Mouse (Mus musculus): ENCODE measurements around the gene L3mbtl2. TPM values are rescaled to one million over a fixed set of nuclear protein-coding genes. Genes with fewer than 3 reads are reported as not detected.

Gene L3mbtl2
- polyA plus RNA-seq, 1 experiment: 20.0 TPM

DNA sequence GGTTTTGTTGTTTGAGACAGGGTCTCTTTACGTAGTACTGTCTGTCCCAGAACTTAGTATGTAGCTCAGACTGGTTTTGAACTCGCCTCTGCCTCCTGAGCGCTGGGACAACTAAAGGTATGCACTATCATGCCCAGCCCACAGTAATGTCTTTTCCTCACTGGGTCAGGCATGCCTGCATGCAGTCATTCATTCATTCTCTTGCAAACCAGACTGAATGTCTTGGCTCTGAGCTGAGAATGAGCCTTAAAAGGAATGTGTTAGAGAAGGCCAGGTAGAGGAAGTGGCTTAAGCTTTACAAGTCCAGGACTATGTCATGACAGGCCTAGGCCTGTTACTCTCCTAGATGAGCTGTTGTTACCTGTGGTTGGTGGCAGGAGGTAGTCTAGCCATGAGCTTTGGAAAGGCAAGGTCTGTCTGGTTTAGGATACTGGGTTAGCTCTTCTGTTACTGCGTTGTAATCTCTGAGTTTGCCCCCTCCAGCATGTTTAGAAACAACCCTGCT, 16.7 kb downstream of the L3mbtl2 start:
- H3K36me3 ChIP-seq (ENCODE audit: control insufficient read depth, insufficient read depth): peaks cover 47% of the 10 kb centered on the region
- H3K79me2 ChIP-seq (ENCODE audit: control insufficient read depth, insufficient read depth): no peaks in the 10 kb centered on the region
- no peak overlapping the region for H3K4me2 ChIP-seq (ENCODE audit: low read depth)
- H3K4me3 ChIP-seq: no peak overlapping the region
- H3ac ChIP-seq (ENCODE audit: control insufficient read depth, insufficient read length): no peak overlapping the region
- no peak for TF ChIP-seq TCF12 (IDR thresholded peaks at IDR 0.05; ENCODE audit: insufficient read depth, poor library complexity, severe bottlenecking)
- TF ChIP-seq MAX (IDR thresholded peaks at IDR 0.05; ENCODE audit: low read depth): no peak
- no peak for TF ChIP-seq POLR2AphosphoS2 (IDR thresholded peaks at IDR 0.05; ENCODE audit: insufficient read length, low read depth)
- no peak for TF ChIP-seq TCF3 (IDR thresholded peaks at IDR 0.05; ENCODE audit: insufficient read length, low read depth)
- no peak for TF ChIP-seq REST (IDR thresholded peaks at IDR 0.05; ENCODE audit: insufficient read depth, insufficient read length)
- TF ChIP-seq SRF (IDR thresholded peaks at IDR 0.05; ENCODE audit: control insufficient read depth, insufficient read length, low read depth): no peak
- no peak for TF ChIP-seq MYOG (IDR thresholded peaks at IDR 0.05; ENCODE audit: control insufficient read depth in 1 of 3, insufficient read depth in 1 of 3, insufficient read length in 2 of 3, low read depth in 2 of 3)
- TF ChIP-seq USF1 (IDR thresholded peaks at IDR 0.05; ENCODE audit: low read depth): no peak
- TF ChIP-seq E2F4 (IDR thresholded peaks at IDR 0.05; ENCODE audit: insufficient read depth): no peak
- TF ChIP-seq POLR2A (IDR thresholded peaks at IDR 0.05; ENCODE audit: insufficient read length, low read depth): no peak
- H3K27me3 ChIP-seq (ENCODE audit: control insufficient read depth, insufficient read depth, insufficient read length): no peaks in the 10 kb centered on the region

DNA sequence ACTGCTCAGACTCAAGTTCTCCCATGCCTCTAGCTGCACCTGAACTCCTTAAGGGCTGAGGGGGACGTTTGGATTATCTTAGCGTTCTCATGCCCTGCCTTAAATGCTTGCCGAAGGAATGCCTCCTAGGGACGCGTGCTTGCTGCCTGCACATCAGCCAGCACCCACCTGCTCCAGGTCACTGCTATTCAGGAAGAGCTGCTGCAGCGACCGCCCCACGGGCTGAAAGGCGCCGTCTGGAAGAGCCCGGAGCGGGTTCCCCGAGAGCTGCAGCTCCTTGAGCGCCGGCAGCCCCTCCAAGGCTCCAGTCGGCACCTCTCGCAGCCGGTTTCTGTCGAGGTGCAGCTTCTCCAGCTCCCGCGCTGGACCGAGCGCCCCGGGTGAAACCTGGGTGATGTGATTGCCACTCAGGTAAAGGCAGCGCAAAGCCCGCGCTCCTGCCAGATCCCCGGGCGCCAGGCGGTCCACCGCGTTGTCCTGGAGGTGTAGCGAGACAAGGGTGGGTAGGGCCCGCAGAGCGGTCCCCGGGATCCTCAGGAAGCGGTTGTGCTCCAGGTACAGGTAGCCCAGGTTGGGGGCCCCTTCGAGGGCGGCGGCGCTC, 29.8 kb downstream of the L3mbtl2 start:
- Histone ChIP-seq H3K36me3 (ENCODE audit: control insufficient read depth, insufficient read depth) (no peaks in the 10 kb centered on the region), H3ac (ENCODE audit: control insufficient read depth, insufficient read length) (peak overlapping the region; percentile 40), H3K27me3 (ENCODE audit: control insufficient read depth, insufficient read depth, insufficient read length) (peaks cover 26% of the 10 kb centered on the region), H3K4me3 (no peak overlapping the region), H3K4me2 (ENCODE audit: low read depth) (peak overlapping the region; percentile 90), H3K79me2 (ENCODE audit: control insufficient read depth, insufficient read depth) (no peaks in the 10 kb centered on the region)
- TF ChIP-seq E2F4 (IDR thresholded peaks at IDR 0.05; ENCODE audit: insufficient read depth) (no peak), CEBPB (IDR thresholded peaks at IDR 0.05; ENCODE audit: insufficient read depth, poor library complexity, severe bottlenecking) (no peak), SRF (IDR thresholded peaks at IDR 0.05; ENCODE audit: control insufficient read depth, insufficient read length, low read depth) (no peak), MYOG (IDR thresholded peaks at IDR 0.05; ENCODE audit: control insufficient read depth in 1 of 3, insufficient read depth in 1 of 3, insufficient read length in 2 of 3, low read depth in 2 of 3) (no peak), USF1 (IDR thresholded peaks at IDR 0.05; ENCODE audit: low read depth) (no peak), MYOD1 (IDR thresholded peaks at IDR 0.05; ENCODE audit: control insufficient read depth in 1 of 3, insufficient read length in 2 of 3, low read depth in 2 of 3) (no peak)

DNA sequence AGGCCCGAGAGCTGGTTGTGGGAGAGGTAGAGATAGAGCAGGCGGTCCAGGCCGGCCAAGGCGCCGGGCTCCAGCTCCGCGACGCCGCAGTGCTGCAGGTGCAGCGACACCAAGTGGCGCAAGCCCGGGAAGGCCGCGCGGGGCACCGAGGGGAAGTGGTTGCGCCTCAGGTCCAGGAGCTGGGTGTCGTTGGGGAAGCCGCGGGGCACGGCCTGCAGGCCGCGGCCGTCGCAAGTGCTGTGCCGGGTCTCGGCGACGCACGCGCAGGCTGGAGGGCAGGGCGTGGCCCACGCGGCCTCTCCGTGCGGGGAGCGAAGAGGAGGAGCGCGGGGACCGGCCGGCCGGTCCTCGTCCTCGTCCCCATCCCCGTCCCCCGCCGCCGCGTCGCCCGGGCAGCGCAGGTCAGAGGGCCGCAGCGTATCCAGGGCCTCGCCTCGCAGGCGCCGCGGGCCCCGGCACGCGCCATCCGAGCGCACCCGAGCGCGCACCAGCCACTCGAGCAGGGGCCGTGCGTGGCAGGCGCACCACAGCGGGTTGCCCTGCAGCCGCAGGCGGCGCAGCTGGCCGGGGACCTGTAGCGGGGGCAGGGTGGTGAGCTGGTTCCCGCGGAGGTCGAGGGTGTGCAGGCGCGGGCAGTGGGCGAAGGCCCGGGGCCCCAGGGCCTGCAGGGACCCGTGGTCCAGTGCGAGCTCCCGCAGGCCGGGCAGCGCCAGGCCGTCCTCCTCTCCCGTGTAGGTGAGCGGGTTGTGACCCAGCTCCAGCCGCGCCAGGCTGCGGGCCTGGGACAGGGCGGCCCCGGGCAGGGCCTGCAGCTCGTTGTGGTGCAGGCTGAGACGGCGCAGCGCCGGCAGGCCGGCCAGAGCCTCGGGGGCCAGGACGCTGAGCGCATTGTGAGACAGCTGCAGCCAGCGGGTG, 30.5 kb downstream of the L3mbtl2 start:
- Histone ChIP-seq H3K4me2 (ENCODE audit: low read depth) (peak overlapping the region; percentile 90), H3K4me3 (no peak overlapping the region), H3ac (ENCODE audit: control insufficient read depth, insufficient read length) (peak overlapping the region; percentile 40), H3K36me3 (ENCODE audit: control insufficient read depth, insufficient read depth) (no peaks in the 10 kb centered on the region), H3K79me2 (ENCODE audit: control insufficient read depth, insufficient read depth) (no peaks in the 10 kb centered on the region), H3K27me3 (ENCODE audit: control insufficient read depth, insufficient read depth, insufficient read length) (peaks cover 26% of the 10 kb centered on the region)
- peak in 1 of 3 experiments; percentile 42 for TF ChIP-seq MYOD1 (IDR thresholded peaks at IDR 0.05; ENCODE audit: control insufficient read depth in 1 of 3, insufficient read length in 2 of 3, low read depth in 2 of 3)
- peak in 2 of 3 experiments; percentile 61 to 65 for TF ChIP-seq MYOG (IDR thresholded peaks at IDR 0.05; ENCODE audit: control insufficient read depth in 1 of 3, insufficient read depth in 1 of 3, insufficient read length in 2 of 3, low read depth in 2 of 3)
- no peak for TF ChIP-seq REST (IDR thresholded peaks at IDR 0.05; ENCODE audit: insufficient read depth, insufficient read length)
- TF ChIP-seq TCF3 (IDR thresholded peaks at IDR 0.05; ENCODE audit: insufficient read length, low read depth): no peak
- TF ChIP-seq POLR2A (IDR thresholded peaks at IDR 0.05; ENCODE audit: insufficient read length, low read depth): peak; percentile 43

DNA sequence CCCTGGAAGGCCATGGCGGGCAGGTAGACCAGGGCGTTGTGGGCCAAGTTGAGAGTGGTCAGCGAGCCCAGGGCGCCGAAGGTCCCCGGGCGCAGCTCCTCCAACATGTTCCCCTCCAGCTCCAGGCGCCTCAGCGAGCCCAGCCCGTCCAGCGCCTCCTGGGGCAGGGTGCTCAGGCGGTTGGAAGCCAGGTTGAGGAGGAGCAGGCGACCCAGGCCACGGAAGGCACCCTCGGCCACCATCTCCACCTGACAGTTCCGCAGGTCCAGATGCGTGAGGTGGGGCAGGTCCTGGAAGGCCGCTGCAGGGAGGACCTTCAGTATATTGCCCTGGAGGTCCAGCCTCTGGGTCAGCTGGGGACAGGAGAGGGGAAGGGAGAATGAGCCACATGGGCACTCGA, 31.2 kb downstream of the L3mbtl2 start:
- H3K4me3 ChIP-seq: no peak overlapping the region
- no peaks in the 10 kb centered on the region for H3K79me2 ChIP-seq (ENCODE audit: control insufficient read depth, insufficient read depth)
- peak overlapping the region; percentile 40 for H3ac ChIP-seq (ENCODE audit: control insufficient read depth, insufficient read length)
- no peaks in the 10 kb centered on the region for H3K36me3 ChIP-seq (ENCODE audit: control insufficient read depth, insufficient read depth)
- peak overlapping the region; percentile 90 for H3K4me2 ChIP-seq (ENCODE audit: low read depth)
- H3K27me3 ChIP-seq (ENCODE audit: control insufficient read depth, insufficient read depth, insufficient read length): peaks cover 26% of the 10 kb centered on the region
- TF ChIP-seq TCF3 (IDR thresholded peaks at IDR 0.05; ENCODE audit: insufficient read length, low read depth) (no peak), REST (IDR thresholded peaks at IDR 0.05; ENCODE audit: insufficient read depth, insufficient read length) (no peak), TCF12 (IDR thresholded peaks at IDR 0.05; ENCODE audit: insufficient read depth, poor library complexity, severe bottlenecking) (no peak), MYOD1 (IDR thresholded peaks at IDR 0.05; ENCODE audit: control insufficient read depth in 1 of 3, insufficient read length in 2 of 3, low read depth in 2 of 3) (no peak), E2F4 (IDR thresholded peaks at IDR 0.05; ENCODE audit: insufficient read depth) (no peak), SRF (IDR thresholded peaks at IDR 0.05; ENCODE audit: control insufficient read depth, insufficient read length, low read depth) (no peak), CEBPB (IDR thresholded peaks at IDR 0.05; ENCODE audit: insufficient read depth, poor library complexity, severe bottlenecking) (no peak), USF1 (IDR thresholded peaks at IDR 0.05; ENCODE audit: low read depth) (no peak), MAX (IDR thresholded peaks at IDR 0.05; ENCODE audit: low read depth) (no peak), POLR2AphosphoS2 (IDR thresholded peaks at IDR 0.05; ENCODE audit: insufficient read length, low read depth) (no peak), MYOG (IDR thresholded peaks at IDR 0.05; ENCODE audit: control insufficient read depth in 1 of 3, insufficient read depth in 1 of 3, insufficient read length in 2 of 3, low read depth in 2 of 3) (no peak), POLR2A (IDR thresholded peaks at IDR 0.05; ENCODE audit: insufficient read length, low read depth) (no peak)

All from myocyte (in vitro differentiated cells).